Mouse (Mus musculus) skeletal muscle tissue, postnatal 0 days (tissue): ENCODE measurements around the gene Nol6. TPM values are rescaled to one million over a fixed set of nuclear protein-coding genes. Genes with fewer than 3 reads are reported as not detected.

ENCODE experiments used
- polyA plus RNA-seq: library from polyadenylated mRNA; unstranded; fragments of >200 nt; fragmentation: Nextera tagmentation; extraction: Ambion mirVana; gene quantifications from 2 replicates; pipeline ENCODE4 v1.2.1, GENCODE M21; 2015

Nol6 gene
- polyA plus RNA-seq, result 9.2 and 10.2 TPM in 2 replicates

GRCm38 (mm10) chr4:41124180-41124951, at the start of gene Nol6:
Nol6 (minus strand) TSS chr4:41124455.

GRCm38 (mm10) chr4:41135711-41136453, 11.6 kb upstream of the Nol6 start, which contains the start of gene Ube2r2:
Ube2r2 (plus strand) TSS chr4:41135743.

GRCm38 (mm10) chr4:41097871-41098576, 26.2 kb downstream of the Nol6 start, which contains the start of gene Aqp3:
Aqp3 (minus strand) TSS chr4:41098183.

Other genes starting within 250 kb of the Nol6 start
- not detected in 2 replicates for gene Spink4, start 204.4 kb downstream of the Nol6 start, polyA plus RNA-seq
- 224 and 294 TPM in 2 replicates for gene Bag1, start 176.2 kb downstream of the Nol6 start, polyA plus RNA-seq
- 64.2 and 76.5 TPM in 2 replicates for gene Chmp5, start 176.0 kb downstream of the Nol6 start, polyA plus RNA-seq
- gene Nfx1, start 153.5 kb downstream of the Nol6 start, polyA plus RNA-seq, result 29.7 and 31.7 TPM in 2 replicates
- 14.0 and 19.5 TPM in 2 replicates for gene Aqp7, start 76.3 kb downstream of the Nol6 start, polyA plus RNA-seq
- 0.13 and 4.2 TPM in 2 replicates for gene Aqp3, start 26.3 kb downstream of the Nol6 start, polyA plus RNA-seq
- gene Ube2r2, start 11.3 kb upstream of the Nol6 start, polyA plus RNA-seq, result 36.7 and 40.0 TPM in 2 replicates
- gene Ubap2, start 150.7 kb upstream of the Nol6 start, polyA plus RNA-seq, result 44.9 and 49.9 TPM in 2 replicates
- 31.7 and 32.0 TPM in 2 replicates for gene Dcaf12, start 190.4 kb upstream of the Nol6 start, polyA plus RNA-seq
- 36.6 and 42.9 TPM in 2 replicates for gene Ubap1, start 224.5 kb upstream of the Nol6 start, polyA plus RNA-seq